Mouse (Mus musculus) liver, embryonic 11.5 days (tissue): ENCODE data around the gene Ppp4r3b. TPM values are rescaled to one million over a fixed set of nuclear protein-coding genes. Genes with fewer than 3 reads are reported as not detected.

Experiments used
- ATAC-seq: fragments of 200-750 bp; cut with Nextera tagmentation; replicated peaks from 2 replicates; pipeline ENCODE4 v1.8.0; 2017; ENCODE audit warnings: moderate number of reproducible peaks, mild to moderate bottlenecking, moderate TSS enrichment, moderate library complexity; ENCODE audit not compliant: low FRiP score
- DNase-seq: peaks from one replicate; pipeline ENCODE4 v3.0.0-alpha.2; 2017; ENCODE audit warnings: low spot score
- H3K27ac ChIP-seq: fragments of 300-500 bp; sonication (generic); 2 replicates; pipeline ENCODE4 v1.5.1; 2014; ENCODE audit warnings: mild to moderate bottlenecking, low read depth, low read length, control low read depth
- H3K27me3 ChIP-seq: fragments of 300-500 bp; sonication (generic); replicated peaks from 2 replicates; pipeline ENCODE4 v1.6.1; 2014; ENCODE audit warnings: low read length, mixed read lengths; ENCODE audit not compliant: control insufficient read depth, insufficient read depth
- H3K36me3 ChIP-seq: fragments of 300-500 bp; sonication (generic); 2 replicates; pipeline ENCODE4 v1.6.1; 2014; ENCODE audit warnings: mild to moderate bottlenecking, low read length, moderate library complexity, mixed read lengths; ENCODE audit not compliant: control insufficient read depth, insufficient read depth
- H3K4me1 ChIP-seq: fragments of 300-500 bp; sonication (generic); replicated peaks from 2 replicates; pipeline ENCODE4 v1.6.1; 2014; ENCODE audit warnings: low read length, mixed read lengths; ENCODE audit not compliant: control insufficient read depth, insufficient read depth
- H3K4me2 ChIP-seq: fragments of 300-500 bp; sonication (generic); 2 replicates; pipeline ENCODE4 v1.6.1; 2014; ENCODE audit warnings: mild to moderate bottlenecking, control low read depth, moderate library complexity
- H3K4me3 ChIP-seq: fragments of 300-500 bp; sonication (generic); 2 replicates; pipeline ENCODE4 v1.5.1; 2014; ENCODE audit warnings: low read depth, low read length, control low read depth
- H3K9ac ChIP-seq: fragments of 300-500 bp; sonication (generic); 2 replicates; pipeline ENCODE4 v1.6.1; 2014; ENCODE audit warnings: low read depth, low read length, control low read depth
- H3K9me3 ChIP-seq: fragments of 300-500 bp; sonication (generic); 2 replicates; pipeline ENCODE4 v1.6.1; 2016; ENCODE audit warnings: low read length, inconsistent platforms, mixed read lengths; ENCODE audit not compliant: control insufficient read depth
- WGBS: fragments of 180-500 bp; shearing (Covaris S2); extraction: QIAGEN DNeasy Blood & Tissue Kit; methylation state at CpG from one replicate; pipeline ENCODE4 v1.1.7; 2014; 5-methylcytosine and 5-hydroxymethylcytosine counted together
- polyA plus RNA-seq: library from polyadenylated mRNA; unstranded; fragments of >200 nt; fragmentation: Nextera tagmentation; extraction: Ambion mirVana; gene quantifications from 2 replicates; pipeline ENCODE4 v1.2.1, GENCODE M21; 2014

Gene Ppp4r3b
- polyA plus RNA-seq, 1 experiment from 2014 or later: 74.1 TPM

DNA sequence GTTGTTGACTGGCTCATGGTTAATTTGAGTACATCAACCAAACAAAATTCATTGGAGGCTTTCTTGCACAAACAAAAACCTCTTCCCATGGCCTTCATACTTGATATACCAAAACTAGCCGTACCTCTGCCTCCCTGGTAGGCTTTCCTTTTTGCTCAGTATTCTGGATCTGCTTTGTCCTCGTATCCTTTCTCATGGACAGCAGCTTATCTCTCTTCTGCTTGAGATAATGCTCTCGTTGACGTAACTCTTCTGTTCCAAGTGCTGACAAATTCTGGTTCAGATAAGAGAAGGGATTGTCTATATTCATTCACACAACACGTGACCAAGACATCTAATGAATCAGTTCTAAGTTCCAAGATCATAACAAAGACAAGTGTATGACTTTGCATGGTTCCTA, 49.6 kb downstream of the Ppp4r3b start:
- H3K9ac ChIP-seq: no peak overlapping the region
- H3K27ac ChIP-seq: no peak overlapping the region
- H3K36me3 ChIP-seq: peaks cover 32% of the 10 kb centered on the region
- DNase-seq (no peak), ATAC-seq (no peak)
- no peaks in the 10 kb centered on the region for H3K9me3 ChIP-seq
- 57% methylated on average over 5 of the region's 5 CpGs for WGBS
- no peak overlapping the region for H3K4me3 ChIP-seq
- no peaks in the 10 kb centered on the region for H3K4me1 ChIP-seq
- H3K4me2 ChIP-seq: no peak overlapping the region
- no peaks in the 10 kb centered on the region for H3K27me3 ChIP-seq

DNA sequence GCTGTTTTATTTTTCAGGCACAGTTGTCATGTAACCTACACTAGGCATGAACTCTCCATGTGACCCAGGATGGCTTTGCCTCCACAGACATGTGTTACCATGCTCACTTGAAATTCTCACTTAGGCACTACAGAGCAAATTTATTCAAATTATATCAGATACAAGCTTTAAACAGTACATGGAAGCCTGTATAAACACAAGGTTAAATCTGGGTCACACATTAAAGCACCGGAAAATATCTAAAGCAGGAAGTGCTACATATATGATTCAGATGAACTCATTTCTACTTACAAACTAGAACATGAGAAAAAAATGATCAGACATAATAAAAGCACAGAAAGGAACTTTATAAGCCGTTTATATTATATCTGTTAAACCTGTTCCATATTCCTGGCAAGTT, 52.1 kb downstream of the Ppp4r3b start:
- H3K27ac ChIP-seq: no peak overlapping the region
- H3K9ac ChIP-seq: no peak overlapping the region
- peaks cover 29% of the 10 kb centered on the region for H3K36me3 ChIP-seq
- H3K4me2 ChIP-seq: no peak overlapping the region
- no peak overlapping the region for H3K4me3 ChIP-seq
- H3K27me3 ChIP-seq: no peaks in the 10 kb centered on the region
- no peaks in the 10 kb centered on the region for H3K9me3 ChIP-seq
- WGBS: 88% methylated on average over 2 of the region's 2 CpGs
- no peak for ATAC-seq
- H3K4me1 ChIP-seq: no peaks in the 10 kb centered on the region
- no peak for DNase-seq

DNA sequence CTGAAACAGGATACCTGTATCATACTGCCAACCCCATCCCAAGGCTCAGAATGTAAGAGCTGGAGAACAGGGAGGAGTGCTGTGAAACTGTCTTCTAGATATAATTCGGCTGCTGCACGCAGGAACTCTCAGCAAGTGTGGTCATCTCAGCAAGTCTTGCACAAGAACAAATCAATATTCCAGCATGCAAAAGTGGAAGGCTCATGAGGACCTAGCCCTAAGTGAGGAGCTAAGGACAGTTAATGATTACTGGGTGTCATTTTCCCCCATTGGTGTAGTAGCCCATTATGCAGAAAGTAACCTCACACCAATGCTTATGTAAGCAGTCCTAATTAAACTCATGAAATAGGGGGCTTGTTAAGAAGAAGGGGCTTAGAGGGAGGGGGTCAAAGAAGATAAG, 56.3 kb downstream of the Ppp4r3b start:
- peaks cover 11% of the 10 kb centered on the region for H3K36me3 ChIP-seq
- H3K9me3 ChIP-seq: no peaks in the 10 kb centered on the region
- WGBS: 83% methylated on average over 2 of the region's 2 CpGs
- ATAC-seq: no peak
- H3K4me3 ChIP-seq: no peak overlapping the region
- no peak overlapping the region for H3K27ac ChIP-seq
- no peak for DNase-seq
- H3K4me2 ChIP-seq: no peak overlapping the region
- H3K4me1 ChIP-seq: no peaks in the 10 kb centered on the region
- no peak overlapping the region for H3K9ac ChIP-seq
- no peaks in the 10 kb centered on the region for H3K27me3 ChIP-seq

DNA sequence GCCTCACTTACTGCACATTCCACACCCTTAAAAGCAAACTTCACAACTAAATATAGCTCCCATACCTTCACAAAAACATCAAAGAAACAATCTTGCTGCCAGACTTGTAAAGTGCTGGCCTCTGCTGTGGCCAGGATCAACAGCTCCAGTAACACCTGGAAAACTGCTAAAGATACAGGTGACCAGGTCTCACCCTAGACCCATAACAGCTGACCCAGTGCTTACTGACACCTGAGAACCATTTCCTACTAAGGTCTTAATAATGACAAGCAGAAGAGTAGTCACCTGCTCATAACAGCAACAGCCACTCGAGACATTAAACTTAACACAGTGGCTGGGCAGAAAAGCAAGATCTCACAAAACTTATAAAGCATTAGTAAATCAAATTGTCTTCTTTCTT, 60.9 kb downstream of the Ppp4r3b start:
- no peaks in the 10 kb centered on the region for H3K9me3 ChIP-seq
- WGBS: 90% methylated on average over 1 of the region's 1 CpGs
- no peak overlapping the region for H3K27ac ChIP-seq
- no peaks in the 10 kb centered on the region for H3K4me1 ChIP-seq
- no peak overlapping the region for H3K4me2 ChIP-seq
- no peak overlapping the region for H3K9ac ChIP-seq
- DNase-seq: no peak
- H3K36me3 ChIP-seq: peaks cover 5% of the 10 kb centered on the region
- no peaks in the 10 kb centered on the region for H3K27me3 ChIP-seq
- no peak for ATAC-seq
- H3K4me3 ChIP-seq: no peak overlapping the region

DNA sequence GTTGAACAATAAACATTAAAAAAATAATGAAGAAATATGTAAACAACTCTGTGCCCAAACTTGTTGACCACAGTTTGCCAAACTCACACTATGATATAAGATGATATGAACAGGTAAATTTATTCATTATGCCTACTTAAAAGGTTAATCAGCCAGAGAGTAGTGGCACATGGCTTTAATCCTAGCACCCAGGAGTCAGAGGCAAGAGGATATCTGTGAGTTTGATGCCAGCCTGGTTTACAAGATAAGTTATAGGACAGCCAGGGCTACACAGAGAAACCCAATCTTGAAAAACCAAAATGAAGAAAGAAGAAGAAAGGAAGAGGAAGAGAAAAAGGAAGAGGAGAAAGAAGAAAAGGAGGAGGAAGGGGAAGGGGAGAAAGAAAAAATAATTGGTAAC, 64.7 kb downstream of the Ppp4r3b start:
- Histone ChIP-seq H3K9ac (no peak overlapping the region), H3K4me1 (no peaks in the 10 kb centered on the region), H3K4me2 (no peak overlapping the region), H3K4me3 (no peak overlapping the region), H3K27ac (no peak overlapping the region), H3K9me3 (no peaks in the 10 kb centered on the region), H3K27me3 (no peaks in the 10 kb centered on the region), H3K36me3 (0 out of 2 replicates have a peak, but pooled peaks cover 2% of the 10 kb centered on the region)
- ATAC-seq (no peak), DNase-seq (no peak)

DNA sequence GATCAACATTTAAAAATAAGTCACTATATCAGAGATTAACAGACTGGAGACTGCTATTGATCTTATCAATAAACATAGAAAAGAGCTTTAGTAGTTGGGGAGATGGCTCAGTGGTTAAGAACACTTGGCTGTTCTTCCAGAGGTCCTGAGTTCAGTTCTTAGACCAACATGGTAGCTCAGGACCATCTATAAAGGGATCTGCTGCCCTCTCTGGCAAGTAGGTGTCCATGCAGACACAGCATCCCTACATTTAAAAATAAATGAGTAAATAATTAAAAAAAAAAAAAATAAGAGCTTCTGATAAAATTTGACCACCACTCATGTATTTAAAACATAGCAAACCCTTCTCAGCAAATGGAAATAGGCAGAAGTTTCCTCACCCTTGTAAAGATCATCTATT, 65.4 kb downstream of the Ppp4r3b start:
- Histone ChIP-seq H3K9me3 (no peaks in the 10 kb centered on the region), H3K4me2 (no peak overlapping the region), H3K27me3 (no peaks in the 10 kb centered on the region), H3K36me3 (0 out of 2 replicates have a peak, but pooled peaks cover 2% of the 10 kb centered on the region), H3K27ac (no peak overlapping the region), H3K9ac (no peak overlapping the region), H3K4me1 (no peaks in the 10 kb centered on the region), H3K4me3 (no peak overlapping the region)
- ATAC-seq (no peak), DNase-seq (no peak)

DNA sequence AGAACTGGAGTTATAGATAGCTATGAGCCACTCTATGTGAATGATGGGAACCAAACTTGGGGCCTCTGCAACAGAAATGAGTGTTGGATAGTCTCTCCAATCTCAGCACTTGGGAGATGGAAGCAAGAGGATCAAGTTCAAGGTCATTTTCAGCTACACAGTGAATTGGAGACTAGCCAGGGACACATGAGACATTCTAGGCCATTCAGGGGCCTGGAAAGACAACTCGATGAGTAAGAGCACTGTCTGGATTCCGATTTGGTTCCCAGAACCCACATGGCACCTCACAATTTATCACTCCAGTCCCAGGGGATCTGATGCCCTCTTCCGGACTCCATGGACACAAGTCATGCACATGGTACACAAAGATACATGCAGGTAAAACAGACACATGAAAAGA, 65.9 kb downstream of the Ppp4r3b start:
- WGBS: 86% methylated on average over 3 of the region's 3 CpGs

DNA sequence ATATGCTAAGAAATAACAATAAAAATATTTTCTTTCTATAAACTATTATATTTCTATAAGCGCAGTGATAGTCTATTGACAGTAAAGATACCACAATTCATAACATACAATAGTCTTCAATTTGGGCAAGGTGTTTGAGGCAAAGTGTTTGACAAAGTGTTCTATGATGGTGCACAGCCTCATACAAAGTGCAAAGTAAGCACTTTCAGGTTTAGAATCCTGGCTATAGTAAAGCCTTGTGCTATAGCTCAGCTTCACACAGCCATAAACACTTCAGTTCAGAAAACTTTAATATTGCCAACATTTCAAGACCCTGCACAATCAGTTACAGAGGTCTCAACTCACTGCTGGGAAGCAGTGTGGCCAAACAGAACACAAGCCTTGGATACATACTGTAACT, 66.7 kb downstream of the Ppp4r3b start:
- no peak overlapping the region for H3K27ac ChIP-seq
- no peaks in the 10 kb centered on the region for H3K27me3 ChIP-seq
- H3K9me3 ChIP-seq: no peaks in the 10 kb centered on the region
- DNase-seq (no peak), ATAC-seq (no peak)
- no peak overlapping the region for H3K9ac ChIP-seq
- H3K36me3 ChIP-seq: 0 out of 2 replicates have a peak, but pooled peaks cover 2% of the 10 kb centered on the region
- H3K4me1 ChIP-seq: no peaks in the 10 kb centered on the region
- no peak overlapping the region for H3K4me2 ChIP-seq
- H3K4me3 ChIP-seq: no peak overlapping the region
- 96% methylated on average over 1 of the region's 1 CpGs for WGBS

More for the DNA sequence above, 65.9 kb downstream of the Ppp4r3b start:
- Histone ChIP-seq H3K27ac (no peak overlapping the region), H3K27me3 (no peaks in the 10 kb centered on the region), H3K4me3 (no peak overlapping the region), H3K4me1 (no peaks in the 10 kb centered on the region), H3K9ac (no peak overlapping the region), H3K36me3 (no peaks in the 10 kb centered on the region), H3K9me3 (no peaks in the 10 kb centered on the region), H3K4me2 (no peak overlapping the region)
- no peak for DNase-seq
- ATAC-seq: no peak

DNA sequence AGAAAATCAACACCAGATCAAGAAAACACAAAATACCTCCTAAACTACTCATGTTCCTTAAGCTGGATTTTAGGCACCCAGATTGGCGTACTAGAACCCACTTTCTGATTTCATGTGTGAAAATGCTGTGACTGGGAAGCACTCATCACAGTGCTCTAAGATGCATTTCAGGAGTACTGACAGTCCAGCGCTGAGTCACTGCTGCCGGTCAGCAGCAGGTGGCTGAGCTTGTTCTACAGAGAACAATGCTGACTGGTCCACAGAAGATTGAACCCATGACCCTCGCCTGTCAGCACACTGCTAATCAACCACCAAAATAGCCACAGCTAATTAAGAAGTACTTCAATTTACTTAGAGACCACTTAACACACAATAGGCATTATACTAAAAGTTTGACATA, 69.3 kb downstream of the Ppp4r3b start:
- Histone ChIP-seq H3K4me3 (no peak overlapping the region), H3K36me3 (0 out of 2 replicates have a peak, but pooled peaks cover 2% of the 10 kb centered on the region), H3K9me3 (no peaks in the 10 kb centered on the region), H3K9ac (no peak overlapping the region), H3K4me2 (no peak overlapping the region), H3K27me3 (no peaks in the 10 kb centered on the region), H3K4me1 (no peaks in the 10 kb centered on the region; the same call in 1 of the 2 replicates), H3K27ac (no peak overlapping the region)
- DNase-seq (no peak), ATAC-seq (no peak)
- 79% methylated on average over 4 of the region's 4 CpGs for WGBS
